Mouse (Mus musculus) embryo, embryonic 10.5 days (tissue): ENCODE measurements around the gene Mast3.

Source experiments
- DNase-seq: peaks from one replicate; pipeline ENCODE4 v3.0.0-alpha.2; 2015; ENCODE audit warnings: low spot score

The Mast3 gene

GRCm38 (mm10) chr8:70804481-70805206 lies at the start of gene Mast3:
Gene Mast3 (minus strand): TSS chr8:70805054.
- peak; percentile 90 for DNase-seq

- DNase-seq, result no peak
These were observed 49.0 kb upstream of the Mast3 start for GRCm38 (mm10) chr8:70853863-70854262.

- no peak for DNase-seq
These were observed 47.9 kb upstream of the Mast3 start for GRCm38 (mm10) chr8:70852595-70853231.

GRCm38 (mm10) chr8:70851837-70852236 lies 47.0 kb upstream of the Mast3 start:
- no peak for DNase-seq

GRCm38 (mm10) chr8:70850947-70851346 lies 46.1 kb upstream of the Mast3 start:
- no peak for DNase-seq

GRCm38 (mm10) chr8:70850132-70850845 lies 45.4 kb upstream of the Mast3 start:
- no peak for DNase-seq

- DNase-seq, result no peak
These were observed 44.6 kb upstream of the Mast3 start for GRCm38 (mm10) chr8:70849333-70849990.

- DNase-seq, result no peak
These were observed 41.7 kb upstream of the Mast3 start for GRCm38 (mm10) chr8:70846371-70847154.

GRCm38 (mm10) chr8:70845108-70845507 lies 40.3 kb upstream of the Mast3 start:
- DNase-seq, result no peak

GRCm38 (mm10) chr8:70844523-70844922 lies 39.7 kb upstream of the Mast3 start:
- peak; percentile 92 for DNase-seq

- no peak for DNase-seq
These were observed 39.1 kb upstream of the Mast3 start for GRCm38 (mm10) chr8:70843941-70844340.

- DNase-seq, result no peak
These were observed 38.4 kb upstream of the Mast3 start for GRCm38 (mm10) chr8:70843214-70843773.

- DNase-seq, result no peak
These were observed 37.6 kb upstream of the Mast3 start for GRCm38 (mm10) chr8:70842484-70842883.

GRCm38 (mm10) chr8:70841147-70842072 lies 36.6 kb upstream of the Mast3 start:
- peak; percentile 94 for DNase-seq

GRCm38 (mm10) chr8:70840590-70840989 lies 35.7 kb upstream of the Mast3 start:
- DNase-seq, result no peak

- DNase-seq, result peak; percentile 100
These were observed 34.8 kb upstream of the Mast3 start, which contains the start of gene Arrdc2 for GRCm38 (mm10) chr8:70839408-70840351. Gene Arrdc2 (minus strand): TSS chr8:70839720.

GRCm38 (mm10) chr8:70838654-70839407 lies 34.0 kb upstream of the Mast3 start:
- DNase-seq, result no peak

GRCm38 (mm10) chr8:70836666-70837065 lies 31.8 kb upstream of the Mast3 start:
- DNase-seq, result no peak
